Mouse (Mus musculus) forelimb bud, embryonic 11.5 days (tissue): Measurements from ENCODE around the gene Pja2.
"Not testable (repeated sequence)": the region's sequence is repeated elsewhere in the genome, so short reads cannot be mapped to it uniquely, and the experiment has no call there.

Experiments
- DNase-seq: peaks from one replicate; pipeline ENCODE4 v3.0.0-alpha.2; 2012; ENCODE audit warnings: low read depth, low spot score

Pja2 gene

DNA sequence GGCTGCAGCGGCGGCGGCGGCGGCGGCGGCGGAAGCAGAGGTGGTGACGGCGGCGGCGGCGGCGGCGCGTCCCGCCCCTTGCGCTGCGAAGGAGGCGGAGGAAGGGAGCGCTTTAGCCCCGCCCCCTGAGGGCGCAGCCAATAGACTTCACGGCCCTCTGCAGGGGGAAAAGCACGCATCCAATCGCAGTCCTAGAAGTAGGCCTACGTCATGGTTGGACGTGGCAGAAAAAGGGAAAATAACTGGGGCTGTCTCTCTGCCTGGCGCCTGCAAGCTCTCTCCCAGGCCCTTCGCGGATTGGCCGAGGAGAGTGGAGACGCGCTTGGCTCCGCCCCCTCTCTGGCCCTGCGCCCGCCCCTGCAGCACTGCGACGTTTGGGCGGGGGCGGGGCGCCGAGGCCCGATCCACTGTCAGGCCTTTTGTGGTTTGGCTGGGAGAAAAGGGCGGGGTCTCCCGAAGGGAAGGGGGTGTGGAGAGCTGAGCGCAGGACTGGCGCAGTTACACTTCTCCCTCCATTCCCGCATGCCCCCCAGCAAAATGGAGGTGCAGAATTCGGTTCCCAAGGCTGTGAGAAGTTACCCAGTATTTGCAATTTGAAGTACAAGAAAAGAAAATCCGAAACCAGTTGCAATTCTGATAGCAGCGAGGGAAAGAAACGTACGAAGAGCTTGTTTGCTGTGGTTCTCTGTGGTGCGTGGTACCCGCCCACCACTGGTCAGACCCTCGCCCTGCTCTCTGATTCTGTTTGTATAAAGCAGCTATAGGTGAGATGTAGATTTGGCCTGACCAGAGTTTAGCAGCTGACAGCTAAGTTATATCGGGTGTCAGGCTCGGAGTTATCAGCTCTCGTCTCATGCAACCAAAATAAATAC, at the start of gene Pja2:
Gene Pja2, minus strand, starts transcription at position 19 of the 872 bp plus-strand sequence.
- DNase-seq, result peak; percentile 99

DNA sequence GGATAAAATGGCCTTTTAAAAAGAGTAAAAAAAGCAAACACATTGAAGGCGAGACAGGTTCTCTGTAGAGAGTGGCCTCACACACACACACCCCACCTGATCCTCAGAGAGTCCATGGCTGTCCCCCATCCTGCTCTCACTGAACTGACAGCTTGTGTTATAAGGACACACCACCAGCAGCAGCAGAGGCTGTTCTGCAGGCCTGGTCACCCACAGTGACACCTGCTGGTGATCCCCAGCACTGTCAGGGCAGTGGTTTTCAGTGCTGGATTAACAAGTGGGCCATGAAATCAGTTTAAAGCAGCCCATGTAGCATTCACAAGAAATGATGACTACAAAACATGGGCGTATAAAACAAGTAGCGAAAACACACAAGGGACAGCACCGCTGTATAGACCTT, 43.6 kb upstream of the Pja2 start:
- peak; percentile 69 for DNase-seq

DNA sequence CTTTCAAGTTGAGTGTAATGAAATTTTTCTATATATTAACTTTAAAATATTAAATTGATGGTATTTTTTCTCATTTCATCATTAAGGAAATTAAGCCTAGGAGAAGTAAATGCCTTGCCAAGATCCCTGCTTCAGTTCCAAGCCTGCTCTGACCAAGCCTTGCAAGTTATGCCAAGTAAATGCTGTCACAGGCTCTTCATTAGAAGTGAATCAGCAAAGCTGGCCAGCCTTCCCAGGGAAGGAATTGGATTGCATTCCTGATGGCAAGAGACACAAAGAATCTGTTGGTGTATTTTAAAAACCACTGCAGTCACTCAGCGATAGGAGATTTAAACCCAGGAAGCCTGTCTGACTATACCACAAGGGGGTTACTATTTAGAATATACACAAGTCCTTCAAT, 32.0 kb upstream of the Pja2 start:
- DNase-seq, result no peak

DNA sequence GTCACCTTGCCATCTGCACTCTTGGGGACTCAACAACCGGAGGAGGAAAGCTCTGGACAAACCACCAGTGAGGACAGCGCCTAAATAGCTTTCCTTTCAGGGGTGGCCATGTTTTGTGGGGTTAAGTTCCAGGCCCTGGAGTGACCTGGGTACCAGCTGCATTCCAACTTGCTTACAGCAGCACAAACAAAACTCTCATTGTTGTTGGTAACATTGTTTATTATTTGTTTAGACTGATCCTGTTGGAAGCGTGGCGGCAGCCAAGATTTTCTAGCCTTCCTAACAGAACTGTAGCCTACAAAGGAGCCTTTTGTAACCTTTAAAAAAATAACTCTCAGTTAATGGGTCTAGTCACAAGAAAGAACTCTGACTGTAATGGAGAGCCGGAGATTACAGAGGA, 30.9 kb upstream of the Pja2 start:
- no peak for DNase-seq

DNA sequence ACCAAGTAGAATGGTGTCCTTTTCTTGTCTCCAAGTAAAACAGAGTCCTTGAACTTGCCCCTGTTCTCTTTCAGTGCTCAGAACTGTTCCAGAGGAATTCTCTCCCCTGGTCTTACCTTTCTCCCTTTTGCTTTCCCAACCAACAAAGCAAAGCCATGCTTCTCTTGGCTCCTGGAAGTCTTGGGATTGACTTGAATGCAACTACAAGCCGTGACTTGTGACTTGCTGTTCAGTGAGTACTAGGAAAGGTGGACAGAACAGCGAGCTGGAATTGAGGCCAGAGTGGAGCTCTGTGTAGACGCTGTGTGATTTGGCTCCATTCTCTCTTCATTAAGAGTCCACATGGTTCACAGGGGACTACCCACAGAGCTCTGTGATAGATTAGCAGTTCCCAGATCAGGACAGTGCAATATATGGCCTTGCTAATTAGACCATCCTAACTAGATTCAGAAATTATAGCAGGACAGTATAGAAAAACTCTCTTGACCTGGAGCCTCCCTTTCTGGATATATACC, 30.3 kb upstream of the Pja2 start:
- DNase-seq, result no peak

DNA sequence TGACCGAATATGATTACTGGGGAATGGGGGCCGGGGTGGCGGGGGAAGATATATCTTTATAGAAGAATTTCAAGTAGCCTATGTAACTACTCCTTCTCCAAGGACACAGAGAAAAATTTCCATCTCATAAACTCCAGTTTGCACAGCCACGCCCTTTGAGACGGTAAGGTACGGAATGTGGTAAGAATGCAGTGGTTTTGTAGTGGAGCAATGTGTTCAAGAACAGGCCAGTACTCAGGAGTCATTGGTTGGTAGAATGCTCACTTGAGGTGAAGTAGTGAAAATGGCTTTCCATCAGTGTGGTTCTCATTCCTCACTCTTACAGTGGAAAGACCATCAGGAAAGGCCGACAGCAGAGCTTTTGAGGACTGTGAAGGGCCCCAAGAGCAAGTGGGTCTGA, 22.2 kb upstream of the Pja2 start:
- DNase-seq, result no peak

DNA sequence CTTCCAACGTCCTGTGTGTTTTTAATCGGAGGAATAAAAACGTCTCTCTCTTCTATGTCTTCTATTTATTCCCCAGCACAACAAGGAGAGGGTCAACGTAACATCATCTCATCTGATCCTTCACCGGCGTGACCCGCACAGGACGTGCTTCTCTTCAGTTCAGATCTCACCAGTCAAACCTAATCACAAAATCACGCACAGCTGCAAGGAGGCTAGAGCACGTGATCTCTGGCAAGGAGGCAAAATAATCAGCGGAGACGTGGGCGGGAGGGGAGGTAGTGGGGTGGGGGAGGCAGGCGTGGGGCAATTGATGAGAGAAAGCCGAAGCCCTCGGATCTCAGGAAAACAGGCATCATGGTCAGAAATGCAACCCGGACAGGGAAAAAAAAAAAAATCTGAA, 14.4 kb upstream of the Pja2 start:
- DNase-seq, result no peak

DNA sequence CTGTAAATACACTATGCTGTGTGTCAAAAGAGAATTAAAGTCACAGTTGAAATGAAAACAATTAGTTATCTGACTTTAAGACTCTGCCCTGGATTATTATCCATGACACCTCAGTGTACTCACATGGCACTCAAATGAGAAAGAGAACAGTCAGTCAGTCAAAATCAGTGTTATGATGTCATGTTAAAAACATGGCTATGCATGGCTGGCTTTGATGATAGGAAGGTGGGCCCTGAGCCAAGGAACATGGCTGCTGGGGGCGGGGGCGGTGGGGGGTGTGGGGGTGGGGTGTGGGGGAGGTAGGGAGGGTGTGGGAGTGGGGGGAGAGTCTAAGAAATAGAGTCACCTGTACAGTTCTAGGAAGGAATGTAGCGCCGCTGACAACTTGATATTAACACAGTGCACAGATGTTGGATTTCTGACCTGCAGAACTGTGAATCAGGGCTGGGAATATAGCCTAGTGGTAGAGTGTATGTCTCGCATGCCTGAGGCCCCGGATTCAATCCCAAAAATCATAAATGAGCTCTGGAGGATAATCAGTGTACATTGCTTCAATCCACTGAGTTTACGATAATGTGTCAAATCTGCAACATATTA, 13.0 kb upstream of the Pja2 start:
- DNase-seq, result no peak

DNA sequence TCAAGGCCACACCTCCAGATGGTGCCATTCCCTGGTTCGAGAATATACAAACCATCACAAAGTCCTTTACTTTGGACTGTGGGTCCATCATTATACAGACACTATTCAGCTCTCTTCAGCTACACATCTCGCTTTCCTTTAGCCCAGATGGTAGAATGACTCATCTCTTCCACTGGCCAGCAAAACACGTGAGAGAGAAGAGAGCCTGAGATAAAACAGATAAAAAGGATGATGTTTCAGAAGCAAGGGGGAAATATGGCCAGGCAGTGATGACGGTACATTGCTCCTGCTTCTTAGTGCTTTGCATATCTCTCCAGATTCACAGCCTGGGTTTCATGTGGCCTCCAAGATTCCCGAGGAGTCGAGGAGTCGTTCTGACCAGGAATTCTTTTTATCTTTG, 10.0 kb upstream of the Pja2 start:
- DNase-seq, result no peak

DNA sequence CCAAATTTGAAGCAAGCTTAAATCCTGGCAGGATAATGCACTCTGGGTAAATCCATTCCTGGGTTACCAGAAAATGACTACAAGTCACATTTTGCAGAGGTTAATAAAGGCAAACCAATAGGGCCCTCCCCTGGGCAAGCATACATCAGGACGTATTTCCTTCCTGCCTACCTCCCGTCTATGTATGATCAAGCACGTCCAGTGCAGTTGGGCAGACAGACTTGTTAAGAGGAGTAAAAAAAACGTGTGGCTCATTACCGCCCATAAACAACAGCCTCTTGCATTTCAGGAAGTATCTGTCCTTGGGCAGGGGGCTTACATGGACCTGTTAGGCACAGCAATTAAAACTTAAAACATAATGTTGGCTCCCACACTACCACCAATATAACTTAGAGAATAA, 8.0 kb upstream of the Pja2 start:
- no peak for DNase-seq

DNA sequence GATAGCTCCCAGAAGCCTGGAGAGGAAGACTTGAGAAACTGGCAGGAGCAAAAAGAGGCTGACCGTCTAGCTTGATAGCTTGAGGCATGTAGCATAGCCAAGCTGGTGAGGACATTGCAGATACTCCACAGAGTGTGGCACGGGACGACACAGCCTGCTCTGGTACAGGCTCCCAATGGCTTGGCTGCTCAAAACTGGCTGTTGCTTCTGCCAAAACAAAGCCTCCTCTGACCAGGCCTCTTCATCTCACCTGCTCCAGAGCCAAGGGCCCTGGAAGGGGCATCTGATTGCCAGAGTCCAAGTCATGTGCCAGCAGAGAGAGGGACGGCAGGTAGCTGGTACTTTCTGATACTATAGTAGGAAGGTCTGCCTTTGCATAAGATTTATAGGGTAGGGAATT, 5.5 kb upstream of the Pja2 start:
- no peak for DNase-seq

DNA sequence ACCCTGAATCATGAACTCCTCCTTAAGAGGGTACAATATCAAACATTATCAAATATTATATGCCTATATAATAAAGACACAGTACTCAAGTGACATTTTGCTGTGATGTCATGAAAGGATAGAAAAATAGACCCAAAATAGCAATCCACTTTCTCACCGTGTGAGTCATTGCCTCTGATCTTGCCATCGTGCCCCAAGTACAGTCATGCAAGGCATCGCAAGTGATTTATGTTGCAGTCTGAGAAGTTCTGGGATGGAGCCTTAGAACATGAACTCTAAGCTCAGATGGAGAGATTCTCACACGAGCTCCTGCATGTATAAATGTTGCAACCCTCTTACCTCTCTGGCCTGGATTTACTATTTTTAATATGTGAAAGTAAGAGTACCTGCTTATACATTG, 2.2 kb upstream of the Pja2 start:
- DNase-seq, result no peak

DNA sequence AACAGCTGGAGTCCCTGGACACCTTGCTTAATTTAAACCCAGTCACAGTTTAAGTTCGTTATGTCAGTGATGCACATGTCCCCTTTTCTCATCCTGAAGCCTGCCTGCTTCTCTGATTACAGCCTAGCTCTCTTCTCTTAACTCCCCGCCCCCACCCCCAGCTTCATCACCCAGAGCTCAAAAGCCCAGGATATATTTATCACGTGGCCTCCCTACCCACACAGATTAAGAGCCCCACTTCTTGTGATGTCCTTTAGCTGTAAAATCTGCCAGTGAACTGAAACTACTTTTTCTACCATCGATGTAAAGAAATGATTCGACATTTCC, 1.0 kb upstream of the Pja2 start:
- DNase-seq, result no peak

DNA sequence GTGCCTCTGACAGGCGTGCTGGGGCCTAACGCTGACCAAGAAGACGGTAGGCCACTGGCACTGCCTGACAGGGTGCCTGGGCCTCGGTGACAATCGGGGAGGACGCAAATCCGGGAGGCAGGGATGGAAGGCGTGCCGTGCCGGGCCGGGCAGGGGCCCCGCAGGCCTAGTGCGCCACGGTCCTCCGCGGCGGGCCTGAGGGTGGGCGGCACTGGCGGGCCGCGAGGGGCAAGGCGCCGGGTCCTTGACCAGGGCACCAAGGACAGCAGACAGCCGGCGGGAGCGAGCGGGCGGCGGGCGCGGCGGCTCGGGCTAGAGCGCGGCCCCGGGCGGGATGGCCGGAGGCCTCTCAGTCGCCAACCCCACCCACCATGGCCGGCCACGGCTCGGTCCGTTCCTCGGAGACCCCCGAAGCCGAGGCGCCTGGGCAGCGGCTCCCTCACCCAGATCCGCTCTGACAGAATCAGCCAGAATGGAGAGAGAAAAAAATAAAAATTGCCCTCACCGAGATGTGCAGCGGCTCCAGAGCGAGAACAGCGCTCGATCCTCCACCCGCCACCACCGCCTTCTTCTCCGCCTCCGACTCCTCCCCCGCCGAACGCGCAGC, 322 bp downstream of the Pja2 start:
- DNase-seq, result no peak

DNA sequence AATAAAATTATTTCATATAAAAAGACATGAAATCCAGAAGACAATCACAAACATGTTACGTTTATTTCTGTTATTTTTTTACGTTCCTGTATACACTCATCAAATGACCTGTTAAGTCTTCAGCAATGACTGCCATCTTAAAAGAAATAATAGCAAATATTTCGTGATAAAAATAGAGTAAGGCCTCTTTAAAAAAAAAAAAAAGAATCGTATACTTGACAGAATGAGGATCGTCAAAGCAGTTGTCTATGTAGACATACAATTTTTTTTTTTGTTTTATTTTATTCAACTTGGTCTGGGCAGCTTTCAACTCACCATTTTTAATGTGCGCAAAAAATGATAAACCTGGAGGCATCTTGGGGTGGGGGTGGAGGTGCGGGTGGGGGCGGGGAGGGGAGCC, 831 bp downstream of the Pja2 start:
- no peak for DNase-seq

DNA sequence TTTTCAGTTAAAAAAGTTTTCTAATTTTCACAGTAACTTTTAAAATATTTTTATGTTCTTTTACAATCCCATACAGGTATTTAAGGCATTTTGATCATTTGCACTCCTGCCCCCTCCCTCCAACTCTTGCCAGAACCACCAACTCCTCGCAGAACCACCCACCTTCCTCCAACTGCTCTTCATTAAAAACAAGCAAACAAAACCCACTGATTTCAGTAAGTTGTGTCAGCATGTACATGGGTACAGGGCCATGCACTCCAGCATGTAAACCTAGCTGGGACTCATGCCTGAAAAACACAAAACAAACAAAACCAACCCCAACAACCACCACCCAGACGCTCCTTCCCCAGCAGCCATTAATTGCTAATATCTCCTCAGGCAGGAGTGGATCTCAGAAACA, 7.2 kb downstream of the Pja2 start:
- DNase-seq, result no peak

DNA sequence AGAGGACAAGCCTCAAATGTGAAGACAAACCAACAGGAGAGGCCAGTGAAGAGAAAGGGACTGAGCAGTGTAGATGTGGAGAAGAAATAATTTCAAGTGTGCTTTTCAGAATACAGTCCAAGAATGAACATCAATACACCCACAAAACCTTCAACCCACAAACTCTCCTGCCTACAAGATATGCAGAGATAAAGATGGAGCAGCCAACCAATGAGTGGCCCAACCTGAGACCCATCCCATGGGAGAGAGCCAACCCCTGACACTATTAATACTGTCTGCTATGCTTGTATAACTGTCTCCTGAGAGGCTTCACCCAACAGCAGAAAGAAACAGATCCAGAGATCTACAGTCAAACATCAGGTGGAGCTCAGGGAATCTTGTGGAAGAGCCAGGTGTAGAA, 16.3 kb downstream of the Pja2 start:
- DNase-seq, result no peak

DNA sequence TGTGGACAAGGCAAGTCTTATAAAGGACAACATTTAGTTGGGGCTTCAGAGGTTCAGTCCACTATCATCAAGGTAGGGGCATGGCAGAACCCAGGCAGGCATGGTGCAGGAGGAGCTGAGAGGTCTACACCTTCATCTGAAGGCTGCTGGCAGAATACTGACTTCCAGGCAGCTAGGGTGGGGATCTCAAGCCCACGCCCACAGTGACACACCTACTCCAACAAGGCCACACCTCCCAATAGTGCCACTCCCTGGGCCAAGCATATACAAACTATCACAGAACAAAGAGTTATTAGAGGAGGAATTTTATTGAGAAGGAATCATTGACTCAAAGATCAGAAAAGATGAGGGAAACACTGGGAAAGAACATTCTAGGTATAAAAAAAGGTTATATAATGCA, 17.2 kb downstream of the Pja2 start:
- not testable (repeated sequence) for DNase-seq

DNA sequence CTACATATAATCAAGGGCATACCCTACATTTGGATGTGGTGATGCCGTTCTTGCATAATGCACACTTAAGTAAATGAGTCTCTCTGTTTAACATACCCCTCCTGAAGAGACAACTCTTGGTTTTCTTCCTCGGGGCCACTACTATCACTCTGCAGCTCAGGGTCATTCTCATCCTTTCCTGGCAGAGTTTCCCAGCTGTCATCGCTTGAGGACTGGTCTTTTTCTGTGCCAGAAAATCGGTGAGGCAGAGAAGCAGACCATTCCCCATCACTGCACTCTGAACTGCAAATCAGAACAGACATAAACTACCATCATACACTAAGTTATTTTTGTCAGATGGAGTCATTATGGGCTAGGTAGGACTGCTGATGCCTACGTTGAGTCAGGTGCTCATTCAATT, 34.1 kb downstream of the Pja2 start:
- DNase-seq, result no peak

DNA sequence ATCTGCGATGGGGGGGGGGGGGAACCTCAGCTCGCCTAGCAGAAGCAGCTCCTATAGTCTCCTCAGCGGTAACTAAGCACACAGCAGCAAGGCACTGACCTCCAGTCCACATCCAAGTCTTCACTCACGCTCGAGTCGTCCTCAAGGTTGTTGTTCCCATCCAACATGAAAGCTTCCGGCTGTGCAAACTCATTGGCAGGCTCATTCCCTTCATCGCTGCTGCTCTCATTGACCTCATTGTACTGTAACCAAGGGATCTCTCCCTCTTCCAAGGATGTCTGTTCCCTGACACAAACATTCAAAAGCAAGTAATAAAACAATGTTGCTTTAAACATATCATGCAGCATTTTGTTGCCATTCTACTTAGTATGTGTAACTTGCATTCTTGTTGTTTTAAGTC, 39.0 kb downstream of the Pja2 start:
- no peak for DNase-seq

DNA sequence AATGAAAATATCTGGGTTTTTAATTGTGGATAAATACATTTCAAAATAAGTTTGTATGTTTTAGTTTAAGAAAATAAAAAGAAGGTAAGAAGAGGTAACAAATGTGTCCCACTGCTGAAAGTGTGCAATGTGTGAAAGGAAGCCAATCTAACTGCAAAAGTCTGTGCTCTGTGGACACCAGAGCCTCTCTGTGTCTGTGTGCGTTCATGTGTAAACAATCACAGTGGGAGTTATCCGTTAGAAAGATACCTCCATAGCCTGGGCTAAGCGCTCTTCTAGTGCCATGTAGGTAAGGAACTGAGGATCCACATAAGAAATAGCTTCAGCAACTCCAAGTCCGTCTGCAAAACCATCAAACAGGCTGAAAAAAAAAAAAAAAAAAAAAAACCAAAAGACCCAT, 42.0 kb downstream of the Pja2 start:
- DNase-seq, result no peak

DNA sequence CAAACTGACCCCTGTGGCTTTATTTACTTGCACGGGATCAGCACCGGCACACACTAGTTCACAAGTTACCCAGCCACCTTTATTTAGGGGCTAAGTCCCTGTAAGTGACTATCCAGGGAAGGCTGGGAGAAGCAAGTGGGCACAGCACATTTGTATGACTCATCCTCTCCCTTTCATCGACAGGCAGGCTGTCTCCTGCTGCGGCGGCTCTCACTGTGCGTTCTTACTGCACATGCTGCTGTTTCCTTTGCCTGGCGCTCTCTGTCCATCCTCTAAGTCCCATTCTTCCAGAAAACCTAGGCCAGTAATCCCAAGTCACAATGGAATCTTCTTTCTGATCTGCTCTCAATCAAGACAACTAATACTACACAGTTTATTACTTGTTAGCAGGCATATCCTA, 43.7 kb downstream of the Pja2 start:
- DNase-seq, result no peak

DNA sequence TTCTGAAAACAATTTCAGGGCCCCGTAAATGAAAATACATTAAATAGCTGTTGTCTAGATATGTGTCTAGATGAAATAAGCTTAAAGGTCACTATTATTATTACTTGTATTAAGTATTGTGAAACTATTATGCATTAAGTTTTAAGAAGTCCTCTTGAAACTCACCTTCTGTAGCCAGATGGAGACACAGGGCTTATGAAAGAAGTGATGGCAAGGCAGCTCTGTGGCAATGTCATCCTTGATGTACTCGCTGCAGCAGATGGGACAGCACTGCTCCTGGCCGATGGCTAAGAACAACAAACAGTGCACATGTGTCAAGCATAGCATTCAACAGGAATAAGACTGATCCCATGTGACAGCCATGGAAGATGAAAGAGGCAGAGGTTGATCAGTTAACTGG, 44.9 kb downstream of the Pja2 start:
- no peak for DNase-seq
